Mouse (Mus musculus): ENCODE results near the gene Rhoq.

- no peak for TF ChIP-seq CTCF (IDR thresholded peaks at IDR 0.05; ENCODE audit: borderline replicate concordance, extremely low read depth, insufficient read depth, insufficient read length)
- TF ChIP-seq POLR2A (IDR thresholded peaks at IDR 0.05; ENCODE audit: borderline replicate concordance, extremely low read depth, insufficient read depth, insufficient read length, poor library complexity, severe bottlenecking) = no peak
Observed at GRCm38 (mm10) chr17:86988161-86988560, 25.3 kb downstream of the Rhoq start.
